In the genomic region with DNA sequence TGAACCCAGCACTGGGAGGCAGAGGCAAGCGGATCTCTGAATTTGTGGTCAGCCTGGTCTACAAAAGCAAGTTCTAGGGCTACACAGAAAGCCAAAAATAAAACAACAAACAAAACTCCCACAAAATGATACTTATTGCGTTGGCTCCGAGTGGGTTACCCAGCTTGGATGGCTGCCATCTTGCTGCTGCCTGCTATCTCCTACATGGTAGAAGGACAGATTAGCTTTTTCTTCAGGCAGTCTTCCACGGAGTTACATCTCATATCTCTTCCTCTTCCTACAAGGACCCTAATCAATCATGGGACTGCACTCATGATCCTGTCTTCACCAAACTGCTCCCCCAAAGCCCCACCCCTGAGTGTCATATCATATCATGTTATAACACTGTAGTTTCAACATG, we compare ENCODE assay signal across 23 mouse cellular contexts. TPM values are rescaled to one million over a fixed set of nuclear protein-coding genes. Genes with fewer than 3 reads are reported as not detected.
A peak's percentile ranks its signal among the peaks of the same experiment; 100 is the strongest.
DNase-seq lines count a peak whose midpoint lies in the region; ATAC-seq lines count a peak whose summit lies in the region.
"Had no signal": no experiment of that assay in that cellular context is flagged by ENCODE, and none has a peak within 500 bp of the region (broad histone marks: within the 10 kb centered on the region; RNA-seq: fewer than 3 reads in every experiment).

No protein-coding gene starts in this region.

- H3K36me3 ChIP-seq in liver, embryonic 13.5 days, result no peaks in the 10 kb centered on the region
- no peaks in the 10 kb centered on the region for H3K36me3 ChIP-seq in liver, embryonic 11.5 days (ENCODE audit: control insufficient read depth, insufficient read depth, low read length)
- no peaks in the 10 kb centered on the region for H3K36me3 ChIP-seq in liver, embryonic 16.5 days (ENCODE audit: control insufficient read depth, insufficient read depth)
- H3K36me3 ChIP-seq: embryonic facial prominence, embryonic 12.5 days; embryonic facial prominence, embryonic 15.5 days; hindbrain, embryonic 13.5 days had no signal

- H3K9me3 ChIP-seq in liver, embryonic 13.5 days (replicated peaks), result no peaks in the 10 kb centered on the region
- no peaks in the 10 kb centered on the region for H3K9me3 ChIP-seq in liver, embryonic 11.5 days (ENCODE audit: control insufficient read depth, low read length)
- no peaks in the 10 kb centered on the region for H3K9me3 ChIP-seq in liver, embryonic 16.5 days (replicated peaks; ENCODE audit: control insufficient read depth, low read length)
- H3K9me3 ChIP-seq: embryonic facial prominence, embryonic 12.5 days; embryonic facial prominence, embryonic 15.5 days; hindbrain, embryonic 13.5 days had no signal

- DNase-seq in liver, embryonic 13.5 days, result no peak
- DNase-seq in liver, embryonic 11.5 days (ENCODE audit: low spot score), result no peak
- peak; percentile 28 for DNase-seq in MEL-GATA-1-ER (ENCODE audit: extremely low read depth, low read depth)
- DNase-seq in lung, adult 18-20 months, result no peak
- DNase-seq: adrenal gland, adult 8-10 months; adrenal gland, postnatal 25 days; cerebellum, adult 18-20 months; cerebellum, adult 9-10 months; cerebellum, postnatal 14 days; forebrain, postnatal 0 days; gastrocnemius, adult 2 months; gastrocnemius, postnatal 14 days; heart, adult 11 months had no signal

- no peak for ATAC-seq in liver, embryonic 13.5 days (ENCODE audit: low read depth)
- ATAC-seq in liver, embryonic 11.5 days (replicated peaks; ENCODE audit: low FRiP score), result no peak
- no peak for ATAC-seq in liver, embryonic 16.5 days (ENCODE audit: low read depth)
- ATAC-seq in megakaryocyte-erythroid progenitor cell, adult 5-6 weeks (replicated peaks; ENCODE audit: low FRiP score, low TSS enrichment, poor library complexity, severe bottlenecking), result peak; percentile 51
- no peak for ATAC-seq in cerebellum, adult (ENCODE audit: insufficient number of reproducible peaks, low FRiP score, low TSS enrichment)
- ATAC-seq: CD4-positive, CD25-positive, alpha-beta regulatory T cell, adult 4 months; forebrain, embryonic 14.5 days; forebrain, postnatal 0 days; hindbrain, embryonic 16.5 days had no signal

- H3K9ac ChIP-seq in liver, embryonic 13.5 days, result no peak overlapping the region
- H3K9ac ChIP-seq in liver, embryonic 11.5 days (ENCODE audit: low read depth, low read length), result no peak overlapping the region
- H3K9ac ChIP-seq in liver, embryonic 16.5 days (ENCODE audit: low read depth, low read length), result no peak overlapping the region
- H3K9ac ChIP-seq: embryonic facial prominence, embryonic 12.5 days; embryonic facial prominence, embryonic 15.5 days; forebrain, postnatal 0 days; hindbrain, embryonic 13.5 days had no signal

- peak overlapping the region; percentile 44; the same call in 1 of the 2 replicates for H3K27ac ChIP-seq in liver, embryonic 13.5 days
- no peak overlapping the region for H3K27ac ChIP-seq in liver, embryonic 11.5 days (ENCODE audit: low read depth, low read length)
- peak overlapping the region; percentile 31; the same call in 1 of the 2 replicates for H3K27ac ChIP-seq in liver, embryonic 16.5 days (ENCODE audit: low read length)
- H3K27ac ChIP-seq: embryonic facial prominence, embryonic 12.5 days; embryonic facial prominence, embryonic 15.5 days; gastrocnemius, adult 2 months; hindbrain, embryonic 13.5 days had no signal

- no peak overlapping the region for H3K4me2 ChIP-seq in liver, embryonic 13.5 days
- no peak overlapping the region for H3K4me2 ChIP-seq in liver, embryonic 11.5 days
- H3K4me2 ChIP-seq in liver, embryonic 16.5 days (ENCODE audit: low read depth, low read length), result no peak overlapping the region
- H3K4me2 ChIP-seq: embryonic facial prominence, embryonic 12.5 days; embryonic facial prominence, embryonic 15.5 days; heart, embryonic 11.5 days; hindbrain, embryonic 13.5 days had no signal

- H3K4me3 ChIP-seq in liver, embryonic 13.5 days (replicated peaks), result no peak overlapping the region
- H3K4me3 ChIP-seq in liver, embryonic 11.5 days (ENCODE audit: low read depth, low read length), result no peak overlapping the region
- no peak overlapping the region for H3K4me3 ChIP-seq in liver, embryonic 16.5 days (ENCODE audit: low read depth, low read length)
- H3K4me3 ChIP-seq: embryonic facial prominence, embryonic 12.5 days; embryonic facial prominence, embryonic 15.5 days; gastrocnemius, adult 2 months; hindbrain, embryonic 13.5 days had no signal

- H3K4me1 ChIP-seq in liver, embryonic 13.5 days (replicated peaks), result peaks cover 21% of the 10 kb centered on the region
- peaks cover 9% of the 10 kb centered on the region for H3K4me1 ChIP-seq in liver, embryonic 11.5 days (replicated peaks; ENCODE audit: control insufficient read depth, insufficient read depth, low read length)
- H3K4me1 ChIP-seq in liver, embryonic 16.5 days (ENCODE audit: control insufficient read depth, low read depth, low read length), result peaks cover 15% of the 10 kb centered on the region

- WGBS in liver, embryonic 13.5 days (ENCODE audit: insufficient replicate concordance), result 58% methylated on average over 4 of the region's 4 CpGs
- whole genome bisulfite sequencing in liver, embryonic 11.5 days, result 68% methylated on average over 4 of the region's 4 CpGs
- WGBS in liver, embryonic 16.5 days (ENCODE audit: insufficient replicate concordance), result 55% methylated on average over 4 of the region's 4 CpGs

- H3K27me3 ChIP-seq in liver, embryonic 13.5 days, result peaks cover 18% of the 10 kb centered on the region
- H3K27me3 ChIP-seq in liver, embryonic 11.5 days (replicated peaks; ENCODE audit: control insufficient read depth, insufficient read depth, low read length), result no peaks in the 10 kb centered on the region
- H3K27me3 ChIP-seq in liver, embryonic 16.5 days (ENCODE audit: control insufficient read depth, insufficient read depth, low read depth, low read length), result no peaks in the 10 kb centered on the region
- H3K27me3 ChIP-seq: embryonic facial prominence, embryonic 12.5 days; embryonic facial prominence, embryonic 15.5 days; hindbrain, embryonic 13.5 days had no signal

RNA-seq across cellular contexts. Expression of a gene that starts 28.2 kb away (rescaled TPM):
- polyA plus RNA-seq in liver, embryonic 13.5 days (2015; fragmentation: Nextera tagmentation; extraction: Ambion mirVana), result 514 and 581 TPM in 2 replicates
- 896 and 908 TPM in 2 replicates for polyA plus RNA-seq in liver, embryonic 11.5 days (2014; fragmentation: Nextera tagmentation; extraction: Ambion mirVana)
- 360 and 407 TPM in 2 replicates for polyA plus RNA-seq in liver, embryonic 16.5 days (2015; fragmentation: Nextera tagmentation; extraction: Ambion mirVana)
- total RNA-seq in megakaryocyte-erythroid progenitor cell, adult 5-6 weeks (2014; fragmentation: Nextera tagmentation), result 600 and 836 TPM in 2 replicates
- 1,250 and 1,264 TPM in 2 replicates for total RNA-seq in megakaryocyte-erythroid progenitor cell, adult 5-6 weeks (2017)

RNA-seq across cellular contexts. Expression of a gene that starts 43.8 kb away (rescaled TPM):
- 3.7 and 5.1 TPM in 2 replicates for polyA plus RNA-seq in liver, embryonic 13.5 days (2015; fragmentation: Nextera tagmentation; extraction: Ambion mirVana)
- polyA plus RNA-seq in liver, embryonic 11.5 days (2014; fragmentation: Nextera tagmentation; extraction: Ambion mirVana), result 7.9 and 8.5 TPM in 2 replicates
- 6.6 and 8.2 TPM in 2 replicates for polyA plus RNA-seq in liver, embryonic 16.5 days (2015; fragmentation: Nextera tagmentation; extraction: Ambion mirVana)
- total RNA-seq in megakaryocyte-erythroid progenitor cell, adult 5-6 weeks (2014; fragmentation: Nextera tagmentation), result 27.7 and 41.0 TPM in 2 replicates
- 18.2 and 24.1 TPM in 2 replicates for total RNA-seq in megakaryocyte-erythroid progenitor cell, adult 5-6 weeks (2017)

RNA-seq across cellular contexts. Expression of a gene that starts 56.3 kb away (rescaled TPM):
- polyA plus RNA-seq in liver, embryonic 13.5 days (2015; fragmentation: Nextera tagmentation; extraction: Ambion mirVana), result 0.15 and 0.18 TPM in 2 replicates
- polyA plus RNA-seq in liver, embryonic 11.5 days (2014; fragmentation: Nextera tagmentation; extraction: Ambion mirVana), result 0.42 and 0.67 TPM in 2 replicates
- 0.21 and 0.25 TPM in 2 replicates for polyA plus RNA-seq in liver, embryonic 16.5 days (2015; fragmentation: Nextera tagmentation; extraction: Ambion mirVana)
- total RNA-seq in megakaryocyte-erythroid progenitor cell, adult 5-6 weeks (2014; fragmentation: Nextera tagmentation), result not detected in 2 replicates
- total RNA-seq in megakaryocyte-erythroid progenitor cell, adult 5-6 weeks (2017), result not detected in 2 replicates

RNA-seq across cellular contexts. Expression of a gene that starts 56.6 kb away (rescaled TPM):
- 6.5 and 7.4 TPM in 2 replicates for polyA plus RNA-seq in liver, embryonic 13.5 days (2015; fragmentation: Nextera tagmentation; extraction: Ambion mirVana)
- 2.5 and 3.0 TPM in 2 replicates for polyA plus RNA-seq in liver, embryonic 11.5 days (2014; fragmentation: Nextera tagmentation; extraction: Ambion mirVana)
- 8.4 and 8.8 TPM in 2 replicates for polyA plus RNA-seq in liver, embryonic 16.5 days (2015; fragmentation: Nextera tagmentation; extraction: Ambion mirVana)
- 0.66 and 1.3 TPM in 2 replicates for total RNA-seq in megakaryocyte-erythroid progenitor cell, adult 5-6 weeks (2014; fragmentation: Nextera tagmentation)
- 0.47 and 0.80 TPM in 2 replicates for total RNA-seq in megakaryocyte-erythroid progenitor cell, adult 5-6 weeks (2017)
